19 mouse cellular contexts compared by ENCODE assay signal in genomic region chr1:182091261-182091660, GRCm38 (mm10). TPM values are rescaled to one million over a fixed set of nuclear protein-coding genes. Genes with fewer than 3 reads are reported as not detected.
DNase-seq lines count a peak whose midpoint lies in the region; ATAC-seq and TF ChIP-seq lines count a peak whose summit lies in the region.
"Had no signal": no experiment of that assay in that cellular context is flagged by ENCODE, and none has a peak within 500 bp of the region (broad histone marks: within the 10 kb centered on the region; RNA-seq: fewer than 3 reads in every experiment).

No protein-coding gene starts in this region.

- no peak for TF ChIP-seq CTCF in kidney, adult 2 months (conservative IDR thresholded peaks at IDR 0.05; ENCODE audit: insufficient read depth, insufficient read length, low read depth, low read length)

- H3K9ac ChIP-seq in kidney, embryonic 14.5 days (ENCODE audit: low read depth, low read length), result no peak overlapping the region
- H3K9ac ChIP-seq in neural tube, embryonic 13.5 days, result no peak overlapping the region
- H3K9ac ChIP-seq in embryonic facial prominence, embryonic 15.5 days, result no peak overlapping the region
- H3K9ac ChIP-seq: liver, postnatal 0 days; midbrain, embryonic 13.5 days had no signal

- ATAC-seq in kidney, embryonic 14.5 days (ENCODE audit: low FRiP score, low TSS enrichment), result no peak
- no peak for ATAC-seq in neural tube, embryonic 13.5 days (ENCODE audit: low read depth)
- no peak for ATAC-seq in embryonic facial prominence, embryonic 15.5 days (ENCODE audit: insufficient number of reproducible peaks, low FRiP score, low TSS enrichment, low read depth)
- ATAC-seq: CD4-positive, CD25-positive, alpha-beta regulatory T cell, adult 4 months; forebrain, embryonic 16.5 days; liver, postnatal 0 days; midbrain, embryonic 13.5 days had no signal

- no peaks in the 10 kb centered on the region for H3K27me3 ChIP-seq in kidney, embryonic 14.5 days (ENCODE audit: control insufficient read depth, insufficient read depth, low read length)
- no peaks in the 10 kb centered on the region for H3K27me3 ChIP-seq in kidney, adult 2 months (replicated peaks; ENCODE audit: control insufficient read depth, insufficient read depth, low read length)
- H3K27me3 ChIP-seq in neural tube, embryonic 13.5 days, result no peaks in the 10 kb centered on the region
- no peaks in the 10 kb centered on the region for H3K27me3 ChIP-seq in embryonic facial prominence, embryonic 15.5 days
- H3K27me3 ChIP-seq: midbrain, embryonic 13.5 days had no signal

- no peaks in the 10 kb centered on the region for H3K9me3 ChIP-seq in kidney, embryonic 14.5 days (ENCODE audit: control insufficient read depth, low read length)
- H3K9me3 ChIP-seq in neural tube, embryonic 13.5 days, result no peaks in the 10 kb centered on the region
- H3K9me3 ChIP-seq in embryonic facial prominence, embryonic 15.5 days (replicated peaks), result no peaks in the 10 kb centered on the region
- H3K9me3 ChIP-seq: G1E; midbrain, embryonic 13.5 days had no signal

- no peaks in the 10 kb centered on the region for H3K36me3 ChIP-seq in kidney, embryonic 14.5 days (ENCODE audit: control insufficient read depth, insufficient read depth, low read length)
- H3K36me3 ChIP-seq in kidney, adult 2 months (ENCODE audit: control insufficient read depth, insufficient read depth, low read length), result no peaks in the 10 kb centered on the region
- no peaks in the 10 kb centered on the region for H3K36me3 ChIP-seq in neural tube, embryonic 13.5 days
- H3K36me3 ChIP-seq in embryonic facial prominence, embryonic 15.5 days, result no peaks in the 10 kb centered on the region
- H3K36me3 ChIP-seq: G1E; midbrain, embryonic 13.5 days had no signal

- peaks cover 48% of the 10 kb centered on the region for H3K4me1 ChIP-seq in kidney, embryonic 14.5 days (ENCODE audit: control insufficient read depth, insufficient read depth, low read length)
- H3K4me1 ChIP-seq in kidney, adult 2 months (ENCODE audit: control insufficient read depth, insufficient read depth, low read length), result peaks cover 14% of the 10 kb centered on the region
- peaks cover 78% of the 10 kb centered on the region for H3K4me1 ChIP-seq in neural tube, embryonic 13.5 days (replicated peaks)
- peaks cover 79% of the 10 kb centered on the region for H3K4me1 ChIP-seq in embryonic facial prominence, embryonic 15.5 days

- WGBS in kidney, embryonic 14.5 days, result 29% methylated on average over 7 of the region's 7 CpGs
- WGBS in kidney, adult 2 months, result 53% methylated on average over 7 of the region's 7 CpGs
- 44% methylated on average over 7 of the region's 7 CpGs for WGBS in neural tube, embryonic 13.5 days
- WGBS in embryonic facial prominence, embryonic 15.5 days, result 48% methylated on average over 7 of the region's 7 CpGs

- DNase-seq in kidney, adult 2 months, result no peak
- no peak for DNase-seq in neural tube, embryonic 10.5 days (ENCODE audit: extremely low spot score, low spot score)
- peak; percentile 67 for DNase-seq in yolk sac, embryonic 10.5 days (ENCODE audit: low spot score)
- DNase-seq in left cerebral cortex, adult 18-20 months (ENCODE audit: low spot score in 2 of 2), result no peak
- no peak for DNase-seq in heart, adult 18-20 months
- DNase-seq: adrenal gland, adult 2 months; cerebellum, adult 9-11 months; liver; liver, postnatal 0 days; spleen, adult 18-20 months; thymus, postnatal 36 days had no signal

- H3K4me2 ChIP-seq in kidney, embryonic 14.5 days (replicated peaks; ENCODE audit: low read depth, low read length), result no peak overlapping the region
- no peak overlapping the region for H3K4me2 ChIP-seq in neural tube, embryonic 13.5 days
- H3K4me2 ChIP-seq in embryonic facial prominence, embryonic 15.5 days (replicated peaks), result no peak overlapping the region

- peak overlapping the region; percentile 38; the same call in 1 of the 2 replicates for H3K27ac ChIP-seq in kidney, embryonic 14.5 days (ENCODE audit: low read depth, low read length)
- H3K27ac ChIP-seq in kidney, adult 2 months (ENCODE audit: insufficient read depth, low read depth, low read length), result no peak overlapping the region
- H3K27ac ChIP-seq in neural tube, embryonic 13.5 days (replicated peaks), result peak overlapping the region; percentile 78; the same call in 1 of the 2 replicates
- H3K27ac ChIP-seq in embryonic facial prominence, embryonic 15.5 days (replicated peaks), result 0 out of 2 replicates have a peak overlapping the region, but pooled peaks have one; percentile 85
- H3K27ac ChIP-seq: macrophage had no signal

- no peak overlapping the region for H3K4me3 ChIP-seq in kidney, embryonic 14.5 days (ENCODE audit: low read length)
- no peak overlapping the region for H3K4me3 ChIP-seq in kidney, adult 2 months (ENCODE audit: insufficient read depth, low read depth, low read length)
- no peak overlapping the region for H3K4me3 ChIP-seq in neural tube, embryonic 13.5 days
- H3K4me3 ChIP-seq in embryonic facial prominence, embryonic 15.5 days (replicated peaks), result no peak overlapping the region
- H3K4me3 ChIP-seq: midbrain, embryonic 13.5 days had no signal

- TF ChIP-seq POLR2A in kidney, adult 2 months (IDR thresholded peaks at IDR 0.05; ENCODE audit: low read depth, low read length), result no peak

RNA-seq across cellular contexts. Expression of gene Srp9, which starts 33.3 kb away (rescaled TPM):
- polyA plus RNA-seq in kidney, embryonic 14.5 days (2014; fragmentation: Nextera tagmentation; extraction: Ambion mirVana), result 155 and 197 TPM in 2 replicates
- polyA plus RNA-seq in kidney, adult 2 months (2012; rRNA removed), result 44.0 and 52.8 TPM in 2 replicates
- polyA plus RNA-seq in neural tube, embryonic 13.5 days (2015; fragmentation: Nextera tagmentation; extraction: Ambion mirVana), result 139 and 143 TPM in 2 replicates
- polyA plus RNA-seq in embryonic facial prominence, embryonic 15.5 days (2015; fragmentation: Nextera tagmentation; extraction: Ambion mirVana), result 141 and 147 TPM in 2 replicates
- total RNA-seq in left cerebral cortex, adult 18-20 months (2021), result 10 to 100 TPM; 64.7 to 68.9 TPM
- total RNA-seq in heart, adult 18-20 months (2021), result 10 to 100 TPM; 49.4 to 52.0 TPM
